13 mouse cellular contexts compared by ENCODE assay signal in genomic region chr10:89868836-89869235, GRCm38 (mm10).
"Had no signal": no experiment of that assay in that cellular context is flagged by ENCODE, and none has a peak within 500 bp of the region (broad histone marks: within the 10 kb centered on the region; RNA-seq: fewer than 3 reads in every experiment).

No protein-coding gene starts in this region.

- DNase-seq: gastrocnemius, postnatal 14 days; heart, adult 11 months; heart, adult 2 months; heart, postnatal 14 days; heart, postnatal 36 days; kidney, adult 11 months; kidney, adult 2 months; kidney, adult 9 months; kidney, postnatal 14 days; kidney, postnatal 4 days; liver; liver, embryonic 13.5 days had no signal

- ATAC-seq: hindbrain, postnatal 0 days had no signal
